19 mouse cellular contexts compared by ENCODE assay signal in genomic region chr11:118750745-118751330, GRCm38 (mm10).
DNase-seq lines count a peak whose midpoint lies in the region; ATAC-seq and TF ChIP-seq lines count a peak whose summit lies in the region.
"Had no signal": no experiment of that assay in that cellular context is flagged by ENCODE, and none has a peak within 500 bp of the region (broad histone marks: within the 10 kb centered on the region; RNA-seq: fewer than 3 reads in every experiment).

No protein-coding gene starts in this region.

- H3K4me3 ChIP-seq in hindbrain, embryonic 15.5 days: no peak overlapping the region
- H3K4me3 ChIP-seq in hindbrain, embryonic 10.5 days: no peak overlapping the region
- H3K4me3 ChIP-seq in midbrain, embryonic 16.5 days (ENCODE audit: low read depth, low read length): no peak overlapping the region
- H3K4me3 ChIP-seq in midbrain, postnatal 0 days (ENCODE audit: low read depth, low read length): no peak overlapping the region
- H3K4me3 ChIP-seq in cerebellum, adult 2 months (replicated peaks; ENCODE audit: insufficient read depth, low read depth, low read length): no peak overlapping the region
- H3K4me3 ChIP-seq: embryonic facial prominence, embryonic 12.5 days; heart, embryonic 13.5 days; midbrain, embryonic 13.5 days had no signal

- DNase-seq in hindbrain, embryonic 10.5 days (ENCODE audit: low spot score): no peak
- no peak for DNase-seq in midbrain, postnatal 0 days (ENCODE audit: low spot score)
- DNase-seq in cerebellum, adult 2 months: peak; percentile 95 to 96
- peak; percentile 95 to 96 for DNase-seq in cerebellum, postnatal 36 days
- no peak for DNase-seq in lung, adult 18-20 months
- DNase-seq: heart, postnatal 36 days; kidney, postnatal 25 days; lung, embryonic 14.5 days; spleen, adult 18-20 months; thymus, adult 18-20 months had no signal

- peaks cover 69% of the 10 kb centered on the region for H3K4me1 ChIP-seq in hindbrain, embryonic 15.5 days (replicated peaks)
- peaks cover 31% of the 10 kb centered on the region for H3K4me1 ChIP-seq in hindbrain, embryonic 10.5 days (replicated peaks)
- peaks cover 34% of the 10 kb centered on the region for H3K4me1 ChIP-seq in midbrain, embryonic 16.5 days (ENCODE audit: control insufficient read depth, insufficient read depth, low read length)
- peaks cover 24% of the 10 kb centered on the region for H3K4me1 ChIP-seq in midbrain, postnatal 0 days (ENCODE audit: insufficient read depth, low read length)
- peaks cover 85% of the 10 kb centered on the region for H3K4me1 ChIP-seq in cerebellum, adult 2 months (ENCODE audit: control insufficient read depth, insufficient read depth, low read length)
- H3K4me1 ChIP-seq: embryonic facial prominence, embryonic 12.5 days had no signal

- H3K9me3 ChIP-seq in hindbrain, embryonic 15.5 days: no peaks in the 10 kb centered on the region
- H3K9me3 ChIP-seq in hindbrain, embryonic 10.5 days: no peaks in the 10 kb centered on the region
- no peaks in the 10 kb centered on the region for H3K9me3 ChIP-seq in midbrain, embryonic 16.5 days (replicated peaks; ENCODE audit: control insufficient read depth, low read length, poor library complexity, severe bottlenecking)
- H3K9me3 ChIP-seq in midbrain, postnatal 0 days (ENCODE audit: low read length): no peaks in the 10 kb centered on the region
- H3K9me3 ChIP-seq: embryonic facial prominence, embryonic 12.5 days; heart, embryonic 13.5 days; midbrain, embryonic 13.5 days had no signal

- TF ChIP-seq CTCF in midbrain, postnatal 0 days (IDR thresholded peaks at IDR 0.05): no peak
- no peak for TF ChIP-seq CTCF in cerebellum, adult 2 months (IDR thresholded peaks at IDR 0.05; ENCODE audit: borderline replicate concordance, insufficient read depth, low read depth, low read length)

- WGBS in hindbrain, embryonic 15.5 days: 66% methylated on average over 11 of the region's 11 CpGs
- WGBS in hindbrain, embryonic 10.5 days: 81% methylated on average over 11 of the region's 11 CpGs
- WGBS in midbrain, embryonic 16.5 days: 81% methylated on average over 11 of the region's 11 CpGs
- WGBS in midbrain, postnatal 0 days: 78% methylated on average over 11 of the region's 11 CpGs
- WGBS in cerebellum, adult 2 months: 7% methylated on average over 11 of the region's 11 CpGs

- no peak overlapping the region for H3K4me2 ChIP-seq in hindbrain, embryonic 15.5 days
- H3K4me2 ChIP-seq in midbrain, embryonic 16.5 days (ENCODE audit: low read length): no peak overlapping the region
- no peak overlapping the region for H3K4me2 ChIP-seq in midbrain, postnatal 0 days (ENCODE audit: low read depth, low read length, poor library complexity, severe bottlenecking)
- H3K4me2 ChIP-seq: embryonic facial prominence, embryonic 12.5 days; heart, embryonic 13.5 days; liver, embryonic 11.5 days; lung, embryonic 14.5 days; midbrain, embryonic 13.5 days had no signal

- TF ChIP-seq POLR2A in cerebellum, adult 2 months (IDR thresholded peaks at IDR 0.05; ENCODE audit: borderline replicate concordance, insufficient read depth, low read length): no peak

- H3K36me3 ChIP-seq in hindbrain, embryonic 15.5 days: no peaks in the 10 kb centered on the region
- H3K36me3 ChIP-seq in hindbrain, embryonic 10.5 days: no peaks in the 10 kb centered on the region
- no peaks in the 10 kb centered on the region for H3K36me3 ChIP-seq in midbrain, embryonic 16.5 days (ENCODE audit: control insufficient read depth, insufficient read depth, low read length)
- H3K36me3 ChIP-seq in midbrain, postnatal 0 days (ENCODE audit: insufficient read depth, low read length): no peaks in the 10 kb centered on the region
- H3K36me3 ChIP-seq: embryonic facial prominence, embryonic 12.5 days; heart, embryonic 13.5 days; midbrain, embryonic 13.5 days had no signal

- ATAC-seq in hindbrain, embryonic 15.5 days (ENCODE audit: low FRiP score, low read depth): no peak
- no peak for ATAC-seq in midbrain, embryonic 16.5 days
- no peak for ATAC-seq in midbrain, postnatal 0 days (ENCODE audit: low FRiP score)
- no peak for ATAC-seq in CD4-positive, CD25-positive, alpha-beta regulatory T cell, adult 4 months
- ATAC-seq: intestine, postnatal 0 days; midbrain, embryonic 13.5 days had no signal

- 0 out of 2 replicates have a peak overlapping the region, but pooled peaks have one; percentile 28 for H3K27ac ChIP-seq in hindbrain, embryonic 15.5 days (replicated peaks)
- no peak overlapping the region for H3K27ac ChIP-seq in hindbrain, embryonic 10.5 days
- H3K27ac ChIP-seq in midbrain, embryonic 16.5 days (ENCODE audit: low read length): peak overlapping the region; percentile 24; the same call in 1 of the 2 replicates
- H3K27ac ChIP-seq in midbrain, postnatal 0 days (ENCODE audit: low read depth, low read length): no peak overlapping the region
- H3K27ac ChIP-seq in cerebellum, adult 2 months (ENCODE audit: insufficient read depth, low read length): no peak overlapping the region
- H3K27ac ChIP-seq: embryonic facial prominence, embryonic 12.5 days; heart, embryonic 13.5 days; macrophage had no signal

- H3K9ac ChIP-seq in hindbrain, embryonic 15.5 days: no peak overlapping the region
- no peak overlapping the region for H3K9ac ChIP-seq in midbrain, embryonic 16.5 days (ENCODE audit: low read depth, low read length)
- no peak overlapping the region for H3K9ac ChIP-seq in midbrain, postnatal 0 days (replicated peaks; ENCODE audit: low read length, poor library complexity, severe bottlenecking)
- H3K9ac ChIP-seq: embryonic facial prominence, embryonic 12.5 days; heart, embryonic 13.5 days; lung, embryonic 14.5 days; midbrain, embryonic 13.5 days had no signal

- no peaks in the 10 kb centered on the region for H3K27me3 ChIP-seq in hindbrain, embryonic 15.5 days
- peaks cover 7% of the 10 kb centered on the region for H3K27me3 ChIP-seq in hindbrain, embryonic 10.5 days (ENCODE audit: insufficient read depth, poor library complexity, severe bottlenecking)
- no peaks in the 10 kb centered on the region for H3K27me3 ChIP-seq in midbrain, embryonic 16.5 days (ENCODE audit: control insufficient read depth, insufficient read depth, low read depth, low read length)
- no peaks in the 10 kb centered on the region for H3K27me3 ChIP-seq in midbrain, postnatal 0 days (ENCODE audit: insufficient read depth, low read length)
- H3K27me3 ChIP-seq in cerebellum, adult 2 months (ENCODE audit: control insufficient read depth, insufficient read depth, low read length): no peaks in the 10 kb centered on the region
- H3K27me3 ChIP-seq: midbrain, embryonic 13.5 days had no signal

Comparison
In these comparisons a context has a peak if more than half of its experiments do, and no peak if none do; other contexts are left out.
1. H3K27ac ChIP-seq: peak in hindbrain, embryonic 15.5 days (single experiment) and midbrain, embryonic 16.5 days (single experiment); none in hindbrain, embryonic 10.5 days (single experiment), midbrain, postnatal 0 days (single experiment) and cerebellum, adult 2 months (single experiment).
2. DNase-seq: peak in cerebellum, adult 2 months (2 of 2) and cerebellum, postnatal 36 days (2 of 2); none in hindbrain, embryonic 10.5 days (single experiment), midbrain, postnatal 0 days (single experiment) and lung, adult 18-20 months (0 of 2).